Mouse (Mus musculus): ENCODE measurements around the gene Tnnt2.

Tnnt2 gene

DNA sequence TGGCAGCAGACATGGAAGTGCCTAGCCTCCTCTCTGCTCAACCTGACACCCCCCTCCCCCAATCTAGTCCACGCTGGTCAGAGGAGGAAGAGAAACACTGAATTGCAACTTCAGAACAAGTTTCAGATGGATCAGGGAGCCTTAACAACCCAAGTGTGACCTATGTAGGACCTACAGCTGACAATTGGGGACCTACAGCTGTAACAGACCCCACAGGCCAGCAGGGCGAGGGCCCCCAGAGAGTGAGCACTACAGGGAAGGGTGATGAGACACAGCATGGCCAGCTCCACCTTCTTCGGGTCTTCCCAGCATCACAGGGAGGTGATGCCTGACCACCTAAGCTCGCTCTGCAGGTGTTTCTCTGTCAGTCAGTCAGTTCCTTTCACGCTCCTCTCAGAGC, 24.9 kb downstream of the Tnnt2 start:
- CTCF ChIA-PET = interaction anchor here (0.5 to 2.5 kb wide), 9 partner anchors 11 to 299 kb away, joined by 3 to 7 read pairs (median 3); no protein-coding TSS in a partner anchor
- POLR2A ChIA-PET = interaction anchor here in 2 of 4 experiments (0.5 to 2.4 kb wide), 6 partner anchors 9 to 362 kb away, joined by 3 to 8 read pairs (median 4); no protein-coding TSS in a partner anchor

DNA sequence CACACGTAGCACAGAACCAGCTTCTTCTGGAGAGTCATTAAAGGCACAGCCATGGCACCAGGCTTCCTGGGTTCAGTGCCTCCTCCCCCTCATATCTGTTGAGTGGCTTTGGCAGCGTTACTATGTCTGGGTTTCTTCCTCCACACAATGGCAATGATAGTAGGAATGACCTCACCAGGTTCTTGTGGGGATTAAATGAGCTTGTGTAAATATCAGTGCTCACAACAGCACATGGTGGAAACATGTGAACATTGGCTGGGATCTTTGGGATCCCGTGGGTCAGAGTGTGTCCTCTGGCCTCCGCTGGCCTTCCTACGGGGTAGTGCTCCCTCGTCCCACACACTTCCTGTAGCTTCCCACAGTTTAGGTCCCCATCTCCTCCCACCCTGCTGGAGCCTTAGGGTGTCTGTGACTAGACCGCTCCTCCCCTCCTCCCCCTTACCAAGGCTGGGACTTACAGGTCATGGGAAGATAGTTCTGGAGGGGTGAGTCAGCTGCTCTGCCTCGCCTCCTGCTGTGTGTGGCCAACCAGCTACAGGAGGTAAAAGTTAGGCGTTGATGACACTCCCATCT, 25.9 kb downstream of the Tnnt2 start:
- ChIA-PET POLR2A (interaction anchor here in 1 of 4 experiments (1.6 to 2.4 kb wide), 2 partner anchors 10 to 21 kb away, joined by 4 to 8 read pairs; no protein-coding TSS in a partner anchor), CTCF (interaction anchor here (0.6 to 2.5 kb wide), 12 partner anchors 15 to 373 kb away, joined by 3 to 7 read pairs (median 4); no protein-coding TSS in a partner anchor)

DNA sequence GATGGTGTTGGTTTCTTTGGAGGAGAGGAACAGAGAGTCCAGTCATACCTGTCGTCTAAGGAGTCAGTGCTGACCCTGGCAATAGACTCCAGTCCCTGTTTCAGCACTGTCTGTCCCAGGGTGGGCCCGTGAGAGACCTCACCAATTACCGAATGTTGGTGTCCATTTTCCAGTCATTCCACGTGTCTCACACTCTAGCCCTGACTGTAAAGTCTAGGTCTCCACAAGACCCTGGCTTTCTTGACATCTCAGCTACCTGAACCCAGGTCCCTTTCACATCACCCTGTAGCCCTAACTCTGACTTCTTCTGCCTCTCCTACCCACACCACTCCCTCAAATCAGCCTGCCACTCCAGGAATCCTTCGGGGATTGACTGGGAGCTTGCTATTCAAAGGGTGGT, 26.4 kb downstream of the Tnnt2 start:
- CTCF ChIA-PET = interaction anchor here (0.6 to 1.9 kb wide), 7 partner anchors 15 to 374 kb away, joined by 3 to 7 read pairs (median 3); no protein-coding TSS in a partner anchor
- POLR2A ChIA-PET = interaction anchor here in 1 of 4 experiments (1.6 to 2.4 kb wide), 2 partner anchors 10 to 20 kb away, joined by 4 to 8 read pairs; no protein-coding TSS in a partner anchor

DNA sequence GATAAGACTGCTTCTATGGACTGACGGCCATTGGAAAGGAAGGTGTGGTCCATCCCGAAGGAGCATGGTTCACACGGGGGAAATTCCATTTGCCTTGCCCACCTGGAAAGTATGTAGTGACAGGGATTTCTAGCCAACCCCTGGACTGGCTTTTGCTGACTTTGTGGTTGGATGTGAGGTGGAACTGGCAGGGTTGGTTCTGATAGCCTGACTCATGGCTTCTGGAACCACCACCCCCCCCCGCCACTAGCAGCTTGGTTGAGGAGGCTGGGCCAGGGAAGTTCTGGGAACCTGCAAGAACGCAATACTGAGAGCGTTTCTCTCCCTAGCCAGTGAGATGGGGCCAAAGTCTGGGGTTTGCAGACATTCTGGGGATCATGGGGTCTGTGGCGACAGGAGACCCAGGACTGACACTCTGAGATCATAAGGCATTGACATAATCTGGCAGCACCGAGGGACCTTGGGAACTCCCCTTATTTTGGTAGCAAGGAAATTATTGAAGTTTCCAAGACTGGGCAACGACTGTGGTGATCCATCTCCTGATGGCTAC, 27.7 kb downstream of the Tnnt2 start:
- ChIA-PET CTCF (interaction anchor here in 3 of 4 experiments (0.5 to 1.9 kb wide), 6 partner anchors 19 to 82 kb away, joined by 3 to 7 read pairs (median 4); no protein-coding TSS in a partner anchor), POLR2A (no interaction called here)

DNA sequence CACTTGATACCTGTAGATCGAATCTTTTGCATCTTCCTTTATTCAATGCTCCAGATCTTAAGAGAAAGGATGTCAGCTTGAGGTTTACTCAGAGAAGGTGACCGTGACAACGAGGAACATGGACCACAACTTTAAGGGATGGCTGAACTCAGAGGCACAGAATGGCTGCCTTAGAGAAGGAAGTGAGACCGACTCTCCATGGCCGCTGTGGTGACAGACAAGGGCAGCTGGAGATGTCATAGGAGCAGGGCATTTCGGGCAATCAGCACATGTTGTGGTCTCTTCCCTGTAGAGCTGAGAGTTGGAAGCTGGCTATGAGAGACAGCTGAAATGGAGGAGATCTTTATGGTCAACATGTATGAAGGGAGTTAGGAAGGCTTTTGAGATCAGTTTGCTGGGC, 28.7 kb downstream of the Tnnt2 start:
- POLR2A ChIA-PET = interaction anchor here in 1 of 4 experiments (1.2 kb wide), 1 partner anchor 8 kb away, joined by 6 read pairs; no protein-coding TSS in a partner anchor
- CTCF ChIA-PET = interaction anchor here in 3 of 4 experiments (0.8 to 1.3 kb wide), 4 partner anchors 17 to 80 kb away, joined by 3 to 7 read pairs (median 6); no protein-coding TSS in a partner anchor

DNA sequence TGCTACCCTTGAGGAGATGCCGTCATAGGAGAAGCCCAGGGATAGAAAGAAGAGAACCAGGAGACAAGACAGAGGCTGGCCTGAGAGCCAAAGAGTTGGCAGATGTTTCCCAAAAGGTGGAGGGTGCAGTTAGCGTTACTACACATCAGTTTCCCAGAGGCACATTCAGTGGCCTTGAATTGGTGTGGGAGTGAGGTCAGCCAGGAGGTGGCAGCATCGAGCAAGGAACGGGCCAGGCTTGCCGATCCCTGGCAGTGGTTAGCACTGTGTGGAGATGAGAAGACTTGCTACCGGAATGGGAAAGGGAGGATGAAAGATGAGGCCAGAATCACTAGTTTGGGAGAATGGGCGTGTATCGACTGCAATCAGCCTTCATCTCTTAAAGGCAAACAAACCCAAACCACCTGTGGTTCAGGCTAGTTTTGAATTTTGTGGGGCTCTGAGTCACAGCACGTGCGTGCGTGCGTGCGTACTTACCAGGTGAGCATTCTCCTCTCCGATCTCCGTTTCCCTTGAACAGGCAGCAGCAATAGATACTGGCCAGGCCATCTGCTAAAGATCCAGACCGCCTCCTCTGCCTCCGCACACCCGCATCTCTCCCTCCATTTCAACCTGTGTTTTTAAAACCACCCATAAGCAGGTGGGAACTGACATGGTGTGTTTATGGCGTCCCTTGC, 29.5 kb downstream of the Tnnt2 start:
- POLR2A ChIA-PET = interaction anchor here in 1 of 4 experiments (1.2 kb wide), 1 partner anchor 9 kb away, joined by 6 read pairs; no protein-coding TSS in a partner anchor
- CTCF ChIA-PET = interaction anchor here in 2 of 4 experiments (1.1 to 2.1 kb wide), 7 partner anchors 17 to 153 kb away, joined by 3 to 10 read pairs (median 5); no protein-coding TSS in a partner anchor

DNA sequence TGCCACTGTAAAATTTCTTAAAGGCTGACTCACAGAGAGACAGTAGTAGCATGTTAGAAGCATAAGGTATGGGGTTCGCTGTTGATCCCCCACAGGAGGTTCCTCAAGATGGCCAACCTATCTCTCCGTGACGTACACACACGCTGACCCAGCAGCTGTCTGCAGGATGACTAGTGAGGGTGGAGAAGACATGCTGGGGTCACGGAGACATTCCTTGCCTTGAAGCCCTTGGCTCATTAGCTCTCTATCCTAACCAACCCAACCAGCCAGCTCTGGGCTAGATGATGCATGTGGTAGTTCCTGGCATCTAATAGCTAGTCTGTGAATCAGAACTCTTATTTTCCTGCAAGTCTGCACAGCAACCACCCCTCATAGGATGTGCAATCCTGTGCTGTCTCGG, 32.4 kb downstream of the Tnnt2 start:
- POLR2A ChIA-PET = no interaction called here
- CTCF ChIA-PET = interaction anchor here (0.6 to 2.9 kb wide), 6 partner anchors 14 to 80 kb away, joined by 3 to 13 read pairs (median 4); no protein-coding TSS in a partner anchor

DNA sequence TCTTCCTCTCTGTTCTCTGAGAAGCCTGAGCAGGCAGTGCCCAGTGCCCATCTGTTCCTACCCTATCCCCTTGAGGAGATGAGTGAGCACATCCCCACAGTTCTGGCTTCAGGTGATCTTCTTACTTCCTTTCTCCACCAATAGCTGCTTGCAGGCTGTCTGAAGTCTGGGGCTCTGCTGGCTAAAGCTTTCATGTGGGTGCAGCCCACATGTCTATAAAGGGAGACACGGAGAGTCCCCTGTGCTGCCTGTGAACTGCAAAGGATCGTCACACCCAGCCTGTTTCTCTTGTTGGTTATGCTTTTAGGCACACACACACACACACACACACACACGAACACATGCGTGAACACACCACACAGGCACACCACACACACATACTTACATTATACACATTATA, 36.8 kb downstream of the Tnnt2 start:
- ChIA-PET CTCF (interaction anchor here in 2 of 4 experiments (0.7 to 2.2 kb wide), 3 partner anchors 9 to 939 kb away, joined by 3 to 9 read pairs (median 3); no protein-coding TSS in a partner anchor), POLR2A (no interaction called here)

DNA sequence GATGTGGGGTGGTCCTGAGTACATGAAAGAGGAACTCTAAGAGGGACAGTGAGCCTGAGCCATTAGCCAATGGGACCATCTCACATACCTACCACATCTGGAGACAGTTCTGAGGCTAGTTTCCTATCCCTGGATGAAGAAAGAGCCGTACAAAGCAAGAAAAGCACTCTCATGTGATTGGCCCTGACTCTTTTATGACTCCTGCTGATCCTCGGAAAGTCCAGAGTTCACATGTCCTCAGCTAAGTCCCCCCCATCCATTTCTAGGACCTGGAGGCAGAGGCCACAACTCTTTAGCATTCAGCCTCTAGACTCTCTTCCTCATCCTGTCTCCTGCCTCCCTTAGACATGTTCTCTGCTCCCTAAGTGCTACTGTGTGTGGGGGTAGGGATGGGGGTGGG, 41.1 kb downstream of the Tnnt2 start:
- ChIA-PET POLR2A (no interaction called here), CTCF (interaction anchor here in 1 of 4 experiments (0.7 kb wide), 1 partner anchor 68 kb away, joined by 5 read pairs; no protein-coding TSS in a partner anchor)

DNA sequence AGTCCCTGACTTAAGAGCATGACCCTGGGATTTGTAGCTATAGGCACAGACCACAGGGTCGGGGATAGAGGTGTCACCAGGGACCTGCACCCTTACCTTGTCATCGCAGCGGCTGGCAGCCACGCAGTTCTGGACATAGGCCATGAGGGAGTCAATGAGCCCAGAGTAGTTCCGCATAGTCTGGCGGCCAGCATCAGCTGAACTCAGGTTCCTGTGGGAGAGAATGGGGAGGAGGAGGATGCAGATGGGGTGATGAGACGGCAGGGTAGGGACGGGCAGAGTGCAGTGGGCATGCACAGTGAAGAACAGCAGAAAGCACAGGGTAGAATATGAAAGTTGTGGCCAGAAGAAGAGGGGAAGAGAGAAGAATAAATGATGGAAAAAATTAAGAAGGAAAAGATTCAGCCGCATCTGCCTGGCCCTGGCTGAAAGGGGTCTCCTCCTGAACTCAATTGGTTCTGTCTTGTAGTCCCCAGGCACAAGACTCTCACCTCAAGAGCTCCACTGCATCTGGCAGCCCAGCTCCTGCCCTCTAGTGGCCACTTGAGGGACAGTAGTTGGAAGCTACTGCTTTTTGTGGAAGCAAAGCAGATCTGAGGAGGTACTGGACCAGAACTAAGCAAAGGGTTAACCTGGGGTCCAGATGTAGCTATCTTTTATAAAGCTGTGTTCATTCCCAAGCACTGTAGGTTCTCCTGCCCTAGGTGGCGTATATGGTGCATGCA, 46.4 kb downstream of the Tnnt2 start:
- POLR2A ChIA-PET = interaction anchor here in 2 of 4 experiments (0.6 to 1.4 kb wide), 5 partner anchors 9 to 552 kb away, joined by 3 to 4 read pairs (median 3); no protein-coding TSS in a partner anchor
- CTCF ChIA-PET = interaction anchor here (0.5 to 1.6 kb wide), 87 partner anchors 9 to 826 kb away, joined by 3 to 14 read pairs (median 4); partner anchors contain the start of genes Pkp1 (in 2 of the 4), Ascl5 (in 1 of the 4) and Csrp1 (in 1 of the 4)

DNA sequence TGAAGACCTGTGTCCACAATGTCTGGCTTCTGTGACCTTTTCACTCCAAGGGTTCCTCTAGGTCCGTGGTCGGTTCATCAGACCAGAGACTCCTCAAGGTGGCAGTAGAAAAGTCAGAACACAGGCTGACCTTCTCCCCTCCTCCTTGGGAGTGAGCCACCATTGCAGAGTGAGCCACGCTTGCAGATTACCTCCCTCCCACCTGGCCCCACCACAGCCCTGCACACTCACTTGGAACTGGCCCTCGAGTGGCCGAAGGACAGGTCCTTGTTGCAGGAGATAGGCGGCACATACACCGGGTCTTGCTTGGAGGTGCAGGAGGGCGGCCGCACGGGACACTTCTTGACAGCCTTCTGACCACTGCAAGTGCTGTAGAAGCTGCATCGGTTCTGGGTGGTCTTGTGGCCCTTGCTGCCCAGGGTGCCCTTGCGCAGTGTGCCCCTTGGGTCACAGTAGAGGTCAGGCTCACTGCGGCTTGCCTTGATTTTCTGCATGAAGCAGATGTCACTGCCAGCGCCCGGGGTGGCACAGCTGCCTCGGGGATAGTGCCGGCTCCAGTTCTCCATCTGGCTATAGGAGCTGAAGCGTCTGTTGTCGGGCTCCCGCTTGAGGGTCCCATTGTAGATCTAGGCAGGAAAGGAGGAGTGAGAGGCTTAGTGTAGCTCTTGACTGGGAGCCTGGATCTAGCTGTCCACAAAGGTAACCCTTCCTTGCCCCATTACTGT, 53.5 kb downstream of the Tnnt2 start:
- CTCF ChIA-PET = interaction anchor here in 2 of 4 experiments (0.6 to 0.7 kb wide), 2 partner anchors 55 to 1365 kb away, joined by 3 to 4 read pairs; no protein-coding TSS in a partner anchor
- POLR2A ChIA-PET = interaction anchor here in 1 of 4 experiments (1.4 kb wide), 1 partner anchor 13 kb away, joined by 3 read pairs; no protein-coding TSS in a partner anchor

DNA sequence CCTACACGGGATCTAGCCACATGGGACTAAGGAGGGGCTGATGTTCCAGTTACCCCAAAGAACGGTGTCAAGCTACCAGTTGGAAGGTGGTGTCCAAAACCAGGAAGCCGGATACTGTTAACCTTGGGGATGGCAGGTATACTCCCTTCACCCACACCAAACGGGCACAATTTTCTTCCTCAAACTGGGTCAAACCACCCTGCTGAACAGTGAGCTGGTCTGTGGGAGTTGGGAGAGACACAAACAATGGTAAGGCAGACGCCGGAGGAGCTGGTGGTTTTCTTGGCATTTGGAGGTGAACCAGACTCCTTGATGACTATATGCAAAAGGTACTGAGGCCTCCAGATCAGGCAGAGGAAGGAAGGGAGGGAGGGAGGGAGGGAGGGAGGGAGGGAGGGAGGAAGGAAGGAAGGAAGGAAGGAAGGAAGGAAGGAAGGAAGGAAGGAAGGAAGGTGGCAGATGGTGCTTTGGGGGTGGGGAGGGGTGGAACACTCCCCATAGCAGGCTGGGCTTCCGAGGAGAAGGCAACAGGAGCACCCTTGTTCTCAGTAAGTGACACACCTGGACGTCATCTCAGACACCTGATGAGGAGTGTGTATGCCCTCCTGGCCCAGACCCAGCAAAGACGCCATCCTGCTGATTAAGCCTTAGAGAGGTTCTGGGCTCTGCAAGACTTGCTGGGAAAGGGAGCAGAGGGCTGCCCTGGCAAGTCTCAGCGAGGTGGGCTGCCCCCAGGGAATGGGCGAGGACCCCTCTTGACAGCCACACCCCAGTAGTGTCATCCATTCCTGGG, 55.5 kb downstream of the Tnnt2 start:
- ChIA-PET POLR2A (interaction anchor here in 2 of 4 experiments (0.8 to 2.3 kb wide), 3 partner anchors 9 to 22 kb away, joined by 3 to 7 read pairs (median 3); no protein-coding TSS in a partner anchor), CTCF (interaction anchor here (0.9 to 2.6 kb wide), 6 partner anchors 9 to 54 kb away, joined by 3 to 12 read pairs (median 4); no protein-coding TSS in a partner anchor)

DNA sequence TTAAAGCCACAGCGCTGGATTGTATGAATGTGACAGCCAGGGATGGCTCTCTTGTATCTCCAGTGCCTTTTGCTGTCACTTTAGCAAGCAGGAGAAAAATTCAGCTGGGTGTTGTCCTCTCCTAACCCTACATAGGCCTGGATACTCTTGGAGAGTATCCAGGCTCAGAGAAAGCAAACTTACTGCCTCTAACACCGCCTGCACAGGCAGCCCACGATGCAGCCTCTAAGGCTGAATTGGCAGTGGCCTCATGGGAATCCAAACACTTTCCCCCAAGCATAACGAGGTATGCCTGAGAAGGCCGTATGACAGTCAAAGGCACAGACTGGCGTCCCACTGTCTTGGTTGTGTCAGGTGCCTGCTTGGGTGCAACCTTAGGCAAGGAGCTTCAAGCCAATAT, 56.1 kb downstream of the Tnnt2 start:
- ChIA-PET CTCF (interaction anchor here (0.6 to 2.6 kb wide), 5 partner anchors 9 to 840 kb away, joined by 4 to 12 read pairs (median 4); no protein-coding TSS in a partner anchor), POLR2A (interaction anchor here in 1 of 4 experiments (2.3 kb wide), 1 partner anchor 21 kb away, joined by 7 read pairs; no protein-coding TSS in a partner anchor)

DNA sequence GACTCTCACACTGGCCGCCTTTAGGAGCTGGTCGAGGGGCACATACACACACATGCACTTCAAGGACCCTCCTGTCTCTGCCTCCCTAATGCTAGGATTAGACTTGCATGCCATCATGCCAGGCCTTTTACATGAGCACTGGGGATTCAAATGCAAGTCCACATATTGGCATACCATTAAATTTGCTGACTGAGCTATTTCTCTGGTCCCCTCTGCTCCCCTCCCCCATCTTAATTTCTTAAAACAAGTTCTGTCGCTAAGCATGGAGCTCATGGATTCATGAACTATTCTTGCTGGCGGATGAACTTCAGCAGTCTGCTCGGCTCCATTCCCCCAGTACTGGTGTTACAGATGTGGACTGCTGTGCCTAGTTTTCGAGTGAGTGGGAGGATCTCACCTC, 56.6 kb downstream of the Tnnt2 start:
- POLR2A ChIA-PET = interaction anchor here in 1 of 4 experiments (2.3 kb wide), 1 partner anchor 21 kb away, joined by 7 read pairs; no protein-coding TSS in a partner anchor
- CTCF ChIA-PET = interaction anchor here (0.6 to 2.6 kb wide), 4 partner anchors 10 to 839 kb away, joined by 4 to 12 read pairs (median 6); no protein-coding TSS in a partner anchor

DNA sequence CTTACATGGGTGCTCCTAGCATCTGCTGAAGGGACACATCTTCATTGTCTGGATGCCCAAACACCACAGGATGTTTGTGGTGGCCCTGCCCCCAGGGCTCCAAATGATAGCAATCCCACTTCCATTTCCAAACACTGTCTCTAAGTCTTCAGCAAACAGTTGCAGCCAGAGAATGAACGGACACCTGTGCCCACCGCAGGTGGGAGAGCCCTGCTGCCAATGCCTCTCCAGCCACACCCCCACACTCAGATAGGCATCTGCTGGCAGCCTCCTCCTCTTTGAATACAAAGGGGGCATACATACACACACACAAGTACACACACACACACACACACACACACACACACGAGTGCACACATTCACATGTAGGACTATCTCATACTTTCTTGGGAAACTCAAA, 57.2 kb downstream of the Tnnt2 start:
- CTCF ChIA-PET = interaction anchor here in 3 of 4 experiments (1.3 to 3.3 kb wide), 3 partner anchors 10 to 11 kb away, joined by 4 to 12 read pairs (median 10); no protein-coding TSS in a partner anchor
- POLR2A ChIA-PET = no interaction called here

DNA sequence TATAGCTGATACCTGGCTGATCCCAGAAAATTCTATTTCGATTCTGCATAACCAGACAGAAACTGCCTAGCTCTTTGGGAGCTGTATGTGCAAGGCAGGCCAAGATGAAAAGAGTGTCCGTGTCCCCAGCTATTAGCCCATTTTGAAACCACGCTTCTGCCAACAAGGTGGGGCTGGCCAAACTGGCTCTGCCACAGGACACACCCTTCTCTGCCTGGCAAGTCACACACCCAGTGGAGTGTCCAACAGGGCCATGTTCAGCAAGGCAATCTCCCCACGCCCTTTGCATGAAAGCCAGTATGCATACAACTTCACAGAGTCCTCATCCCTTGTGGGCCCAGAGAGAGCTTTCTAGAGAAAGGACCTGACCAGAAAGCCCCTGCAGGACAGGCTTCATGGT, 59.2 kb downstream of the Tnnt2 start:
- POLR2A ChIA-PET = no interaction called here
- CTCF ChIA-PET = interaction anchor here in 3 of 4 experiments (0.5 to 3.3 kb wide), 3 partner anchors 13 to 790 kb away, joined by 3 to 10 read pairs (median 5); no protein-coding TSS in a partner anchor

All from embryonic stem cell, embryonic (primary cell).